Mouse (Mus musculus): Measurements from ENCODE around the gene Polr2a. TPM values are rescaled to one million over a fixed set of nuclear protein-coding genes. Genes with fewer than 3 reads are reported as not detected.
A peak's percentile ranks its signal among the peaks of the same experiment; 100 is the strongest.

The Polr2a gene
- total RNA-seq, 2 experiments from 2014 or later, result 64.6 to 65.4 TPM

- DNase-seq (ENCODE audit: low spot score in 2 of 2), result no peak
- Histone ChIP-seq H3K27ac (no peak overlapping the region), H3K4me3 (no peak overlapping the region)
- TF ChIP-seq CTCF (conservative IDR thresholded peaks at IDR 0.05), result no peak
Observed at GRCm38 (mm10) chr11:69692196-69692811, 66.1 kb downstream of the Polr2a start.

GRCm38 (mm10) chr11:69689891-69690290, 68.5 kb downstream of the Polr2a start:
- no peak overlapping the region for H3K4me3 ChIP-seq
- TF ChIP-seq CTCF (conservative IDR thresholded peaks at IDR 0.05), result no peak
- no peak for DNase-seq (ENCODE audit: low spot score in 2 of 2)
- H3K27ac ChIP-seq, result no peak overlapping the region

GRCm38 (mm10) chr11:69687061-69687460, 71.4 kb downstream of the Polr2a start:
- DNase-seq (ENCODE audit: low spot score in 2 of 2), result no peak
- peak overlapping the region; percentile 95 for H3K27ac ChIP-seq
- no peak overlapping the region for H3K4me3 ChIP-seq
- TF ChIP-seq CTCF (conservative IDR thresholded peaks at IDR 0.05), result no peak

GRCm38 (mm10) chr11:69686377-69686776, 72.1 kb downstream of the Polr2a start:
- no peak for TF ChIP-seq CTCF (conservative IDR thresholded peaks at IDR 0.05)
- Histone ChIP-seq H3K4me3 (peak overlapping the region; percentile 36), H3K27ac (peak overlapping the region; percentile 95)
- peak in 1 of 2 experiments; percentile 75 for DNase-seq (ENCODE audit: low spot score in 2 of 2)

GRCm38 (mm10) chr11:69685526-69686148, 72.8 kb downstream of the Polr2a start, which contains the start of gene Tnfsf13:
TSS of gene Tnfsf13 (minus strand) at chr11:69685784.
- Histone ChIP-seq H3K27ac (peak within 1 kb of the TSS; percentile 95), H3K4me3 (peak within 1 kb of the TSS; percentile 36)
- no peak for TF ChIP-seq CTCF (conservative IDR thresholded peaks at IDR 0.05)
- DNase-seq (ENCODE audit: low spot score in 2 of 2), result peak in 1 of 2 experiments; percentile 69

GRCm38 (mm10) chr11:69684936-69685335, 73.5 kb downstream of the Polr2a start:
- H3K27ac ChIP-seq, result peak overlapping the region; percentile 95
- no peak overlapping the region for H3K4me3 ChIP-seq
- DNase-seq (ENCODE audit: low spot score in 2 of 2), result no peak
- no peak for TF ChIP-seq CTCF (conservative IDR thresholded peaks at IDR 0.05)

GRCm38 (mm10) chr11:69684128-69684745, 74.2 kb downstream of the Polr2a start:
- Histone ChIP-seq H3K4me3 (no peak overlapping the region), H3K27ac (peak overlapping the region; percentile 95)
- no peak for TF ChIP-seq CTCF (conservative IDR thresholded peaks at IDR 0.05)
- no peak for DNase-seq (ENCODE audit: low spot score in 2 of 2)

Other genes with a start within 250 kb of the Polr2a start
- gene Dnah2, start 209.5 kb downstream of the Polr2a start, total RNA-seq (2021), result 1 to 10 TPM; 4.6 to 5.2 TPM
- gene Efnb3, start 198.4 kb downstream of the Polr2a start, total RNA-seq (2021), result 100 to 1,000 TPM; 113 to 116 TPM
- 10 to 100 TPM; 12.0 to 14.3 TPM for gene Wrap53, start 178.4 kb downstream of the Polr2a start, total RNA-seq (2021)
- gene Trp53, start 178.3 kb downstream of the Polr2a start, total RNA-seq (2021), result 10 to 100 TPM; 28.5 to 32.3 TPM
- 100 to 1,000 TPM; 391 to 411 TPM for gene Atp1b2, start 152.7 kb downstream of the Polr2a start, total RNA-seq (2021)
- gene Shbg, start 140.7 kb downstream of the Polr2a start, total RNA-seq (2021), result not detected
- 10 to 100 TPM; 15.1 to 15.6 TPM for gene Sat2, start 136.6 kb downstream of the Polr2a start, total RNA-seq (2021)
- 100 to 1,000 TPM; 138 to 143 TPM for gene Fxr2, start 125.6 kb downstream of the Polr2a start, total RNA-seq (2021)
- under 1 TPM in 1 of 2 experiments, not detected in 1; 0.44 TPM for gene Sox15, start 103.3 kb downstream of the Polr2a start, total RNA-seq (2021)
- 10 to 100 TPM; 54.9 to 59.3 TPM for gene Mpdu1, start 96.0 kb downstream of the Polr2a start, total RNA-seq (2021)
- gene Cd68, start 92.5 kb downstream of the Polr2a start, total RNA-seq (2021), result 10 to 100 TPM in 1 of 2 experiments, 1 to 10 TPM in 1; 9.7 to 15.4 TPM
- 100 to 1,000 TPM; 342 to 344 TPM for gene Eif4a1, start 86.2 kb downstream of the Polr2a start, total RNA-seq (2021)
- gene Senp3, start 76.6 kb downstream of the Polr2a start, total RNA-seq (2021), result 100 to 1,000 TPM; 108 to 132 TPM
- gene Tnfsf13, start 72.9 kb downstream of the Polr2a start, total RNA-seq (2021), result 1 to 10 TPM; 2.1 to 2.5 TPM
- gene Tnfsf12, start 62.8 kb downstream of the Polr2a start, total RNA-seq (2021), result 1 to 10 TPM; 8.9 to 9.6 TPM
- gene Tnfsfm13, start 62.5 kb downstream of the Polr2a start, total RNA-seq (2021), result 1 to 10 TPM; 1.6 to 2.2 TPM
- gene Slc35g3, start 3.3 kb upstream of the Polr2a start, total RNA-seq (2021), result not detected
- 100 to 1,000 TPM; 122 to 133 TPM for gene Zbtb4, start 7.3 kb upstream of the Polr2a start, total RNA-seq (2021)
- gene Chrnb1, start 37.3 kb upstream of the Polr2a start, total RNA-seq (2021), result 1 to 10 TPM; 1.1 to 1.3 TPM
- 10 to 100 TPM; 25.6 to 28.0 TPM for gene Fgf11, start 43.2 kb upstream of the Polr2a start, total RNA-seq (2021)
- not detected for gene Tmem102, start 47.0 kb upstream of the Polr2a start, total RNA-seq (2021)
- gene Gm39566, start 56.7 kb upstream of the Polr2a start, total RNA-seq (2021), result not detected
- gene Spem2, start 59.8 kb upstream of the Polr2a start, total RNA-seq (2021), result not detected
- under 1 TPM; 0.34 to 0.49 TPM for gene Spem1, start 63.5 kb upstream of the Polr2a start, total RNA-seq (2021)
- gene Nlgn2, start 79.1 kb upstream of the Polr2a start, total RNA-seq (2021), result 100 to 1,000 TPM; 197 to 201 TPM
- gene Tmem256, start 79.9 kb upstream of the Polr2a start, total RNA-seq (2021), result 100 to 1,000 TPM; 113 to 114 TPM
- gene Plscr3, start 87.7 kb upstream of the Polr2a start, total RNA-seq (2021), result 10 to 100 TPM; 17.1 to 19.8 TPM
- gene Tnk1, start 100.1 kb upstream of the Polr2a start, total RNA-seq (2021), result not detected
- gene Tmem95, start 119.4 kb upstream of the Polr2a start, total RNA-seq (2021), result not detected
- 1 to 10 TPM; 1.3 to 1.4 TPM for gene Kctd11, start 122.8 kb upstream of the Polr2a start, total RNA-seq (2021)
- not detected for gene Acap1, start 136.9 kb upstream of the Polr2a start, total RNA-seq (2021)
- gene 2810408A11Rik, start 142.3 kb upstream of the Polr2a start, total RNA-seq (2021), result 1 to 10 TPM in 1 of 2 experiments, under 1 TPM in 1; 0.64 to 1.0 TPM
- 100 to 1,000 TPM; 122 to 125 TPM for gene Neurl4, start 142.4 kb upstream of the Polr2a start, total RNA-seq (2021)
- 10 to 100 TPM; 35.6 to 41.5 TPM for gene Gps2, start 155.3 kb upstream of the Polr2a start, total RNA-seq (2021)
- 100 to 1,000 TPM; 413 to 441 TPM for gene Eif5a, start 163.3 kb upstream of the Polr2a start, total RNA-seq (2021)
- 10 to 100 TPM; 12.4 to 14.5 TPM for gene Ybx2, start 177.2 kb upstream of the Polr2a start, total RNA-seq (2021)
- 1 to 10 TPM; 1.8 to 2.2 TPM for gene Slc2a4, start 189.6 kb upstream of the Polr2a start, total RNA-seq (2021)
- not detected for gene Cldn7, start 206.1 kb upstream of the Polr2a start, total RNA-seq (2021)
- gene Ctdnep1, start 222.5 kb upstream of the Polr2a start, total RNA-seq (2021), result 100 to 1,000 TPM; 106 to 114 TPM
- gene Elp5, start 223.9 kb upstream of the Polr2a start, total RNA-seq (2021), result 10 to 100 TPM; 72.8 to 72.9 TPM
- 100 to 1,000 TPM; 216 to 229 TPM for gene Gabarap, start 232.5 kb upstream of the Polr2a start, total RNA-seq (2021)
- gene Phf23, start 237.1 kb upstream of the Polr2a start, total RNA-seq (2021), result 10 to 100 TPM; 40.5 to 42.6 TPM
- gene Dvl2, start 242.0 kb upstream of the Polr2a start, total RNA-seq (2021), result 10 to 100 TPM; 40.6 to 45.3 TPM

All from layer of hippocampus, adult 2 months (tissue).